Mouse (Mus musculus) heart, embryonic 12.5 days (tissue): ENCODE data around the gene Rnf144b. TPM values are rescaled to one million over a fixed set of nuclear protein-coding genes. Genes with fewer than 3 reads are reported as not detected.

Experiments used
- ATAC-seq: fragments of 200-750 bp; cut with Nextera tagmentation; 2 replicates; pipeline ENCODE4 v1.8.0; 2017; ENCODE audit warnings: moderate TSS enrichment, moderate library complexity; ENCODE audit not compliant: insufficient number of reproducible peaks, low FRiP score
- H3K27ac ChIP-seq: fragments of 300-500 bp; sonication (generic); 2 replicates; pipeline ENCODE4 v1.5.1; 2016; ENCODE audit warnings: mild to moderate bottlenecking, moderate library complexity; ENCODE audit not compliant: poor library complexity, severe bottlenecking
- H3K27me3 ChIP-seq: fragments of 300-500 bp; sonication (generic); replicated peaks from 2 replicates; pipeline ENCODE4 v1.6.1; 2016; ENCODE audit warnings: mild to moderate bottlenecking, moderate library complexity
- H3K36me3 ChIP-seq: fragments of 300-500 bp; sonication (generic); 2 replicates; pipeline ENCODE4 v1.6.1; 2016; ENCODE audit warnings: mild to moderate bottlenecking, moderate library complexity
- H3K4me1 ChIP-seq: fragments of 300-500 bp; sonication (generic); replicated peaks from 2 replicates; pipeline ENCODE4 v1.6.1; 2016; ENCODE audit warnings: mild to moderate bottlenecking
- H3K4me2 ChIP-seq: fragments of 300-500 bp; sonication (generic); 2 replicates; pipeline ENCODE4 v1.6.1; 2016; ENCODE audit warnings: mild to moderate bottlenecking, moderate library complexity
- H3K4me3 ChIP-seq: fragments of 300-500 bp; sonication (generic); 2 replicates; pipeline ENCODE4 v1.5.1; 2016; ENCODE audit warnings: mild to moderate bottlenecking
- H3K9ac ChIP-seq: fragments of 300-500 bp; sonication (generic); 2 replicates; pipeline ENCODE4 v1.6.1; 2016; ENCODE audit warnings: mild to moderate bottlenecking, moderate library complexity
- H3K9me3 ChIP-seq: fragments of 300-500 bp; sonication (generic); replicated peaks from 2 replicates; pipeline ENCODE4 v1.6.1; 2016; ENCODE audit warnings: mild to moderate bottlenecking, moderate library complexity
- WGBS: fragments of 180-500 bp; shearing (Covaris S2); methylation state at CpG from one replicate; pipeline ENCODE4 v1.1.7; 2016; 5-methylcytosine and 5-hydroxymethylcytosine counted together
- polyA plus RNA-seq: library from polyadenylated mRNA; unstranded; fragments of >200 nt; fragmentation: Nextera tagmentation; extraction: Ambion mirVana; gene quantifications from 2 replicates; pipeline ENCODE4 v1.2.1, GENCODE M21; 2016

Gene Rnf144b
- polyA plus RNA-seq, 1 experiment from 2014 or later = 1.9 TPM

DNA sequence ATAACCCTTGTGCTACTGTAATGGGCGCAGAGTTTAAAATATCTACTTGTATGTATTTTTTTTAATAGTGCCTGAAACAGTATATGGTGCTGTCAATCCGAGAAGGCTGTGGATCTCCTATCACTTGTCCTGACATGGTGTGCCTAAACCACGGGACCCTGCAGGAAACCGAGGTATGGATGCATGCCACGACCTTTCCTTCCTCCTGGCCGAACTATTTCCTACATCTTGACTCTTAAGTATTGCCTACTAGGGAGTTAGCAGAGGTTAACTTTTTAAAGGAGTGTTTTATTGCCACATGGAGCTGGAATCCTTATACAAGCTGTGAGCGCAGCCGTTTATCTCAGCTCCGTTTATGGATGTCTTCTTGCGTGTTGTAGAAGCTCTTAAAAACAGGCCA lies 98.0 kb downstream of the Rnf144b start:
- no peak for ATAC-seq
- 80% methylated on average over 10 of the region's 10 CpGs for WGBS
- H3K36me3 ChIP-seq = no peaks in the 10 kb centered on the region
- no peak overlapping the region for H3K4me2 ChIP-seq
- no peak overlapping the region for H3K4me3 ChIP-seq
- H3K4me1 ChIP-seq = peaks cover 24% of the 10 kb centered on the region
- no peak overlapping the region for H3K27ac ChIP-seq
- no peak overlapping the region for H3K9ac ChIP-seq
- no peaks in the 10 kb centered on the region for H3K9me3 ChIP-seq
- H3K27me3 ChIP-seq = no peaks in the 10 kb centered on the region

DNA sequence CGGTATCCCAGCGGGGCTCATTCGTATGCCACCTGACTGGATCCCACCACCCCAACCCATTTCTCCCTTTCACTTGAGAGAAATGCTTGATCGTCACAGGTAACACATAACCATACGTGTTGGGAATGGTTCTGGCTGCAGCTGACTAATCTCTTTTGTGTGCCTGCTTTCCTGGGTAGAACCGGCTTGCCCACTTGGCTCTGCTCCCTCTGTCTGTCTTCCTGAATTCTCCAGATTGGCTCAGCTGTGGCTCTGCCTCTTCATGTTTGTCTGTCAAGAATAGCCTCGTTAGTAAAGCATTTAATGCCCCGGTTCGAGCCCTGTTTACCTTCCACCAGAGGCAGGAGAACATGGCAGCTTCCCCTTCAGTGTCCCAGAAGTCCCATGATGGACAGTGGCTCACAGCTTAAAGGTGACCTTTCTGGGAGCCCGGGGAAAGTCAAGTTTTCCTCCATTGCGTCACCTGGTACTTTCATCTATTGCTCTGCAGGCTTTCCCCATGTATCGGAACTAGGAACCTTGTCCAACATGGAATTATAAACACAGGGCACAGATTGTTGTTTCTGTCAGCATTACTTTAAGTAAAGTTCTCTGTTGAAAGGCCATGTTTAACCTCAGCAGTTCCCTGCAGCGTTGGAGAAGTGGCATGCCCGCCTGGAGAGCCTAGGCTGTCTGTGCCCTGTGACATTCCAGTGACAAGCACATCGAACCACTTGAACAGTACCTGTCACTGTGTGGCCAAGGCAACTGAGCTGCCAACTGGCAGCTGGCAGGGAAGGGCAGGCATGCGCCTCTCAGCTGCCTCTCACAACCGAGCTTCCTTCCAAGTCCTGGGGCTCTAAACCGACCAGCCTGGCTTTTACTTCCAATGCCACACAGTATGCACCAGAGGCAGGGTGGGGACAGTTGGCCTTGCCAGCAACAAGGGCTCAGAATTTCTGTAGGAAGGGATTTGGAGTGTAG lies 101.4 kb downstream of the Rnf144b start:
- H3K36me3 ChIP-seq = no peaks in the 10 kb centered on the region
- H3K9ac ChIP-seq = no peak overlapping the region
- WGBS = 71% methylated on average over 18 of the region's 18 CpGs
- no peak overlapping the region for H3K4me3 ChIP-seq
- H3K9me3 ChIP-seq = no peaks in the 10 kb centered on the region
- ATAC-seq = no peak
- H3K27ac ChIP-seq = no peak overlapping the region
- no peaks in the 10 kb centered on the region for H3K27me3 ChIP-seq
- H3K4me2 ChIP-seq = peak overlapping the region; percentile 17; the same call in 1 of the 2 replicates
- peaks cover 16% of the 10 kb centered on the region for H3K4me1 ChIP-seq

DNA sequence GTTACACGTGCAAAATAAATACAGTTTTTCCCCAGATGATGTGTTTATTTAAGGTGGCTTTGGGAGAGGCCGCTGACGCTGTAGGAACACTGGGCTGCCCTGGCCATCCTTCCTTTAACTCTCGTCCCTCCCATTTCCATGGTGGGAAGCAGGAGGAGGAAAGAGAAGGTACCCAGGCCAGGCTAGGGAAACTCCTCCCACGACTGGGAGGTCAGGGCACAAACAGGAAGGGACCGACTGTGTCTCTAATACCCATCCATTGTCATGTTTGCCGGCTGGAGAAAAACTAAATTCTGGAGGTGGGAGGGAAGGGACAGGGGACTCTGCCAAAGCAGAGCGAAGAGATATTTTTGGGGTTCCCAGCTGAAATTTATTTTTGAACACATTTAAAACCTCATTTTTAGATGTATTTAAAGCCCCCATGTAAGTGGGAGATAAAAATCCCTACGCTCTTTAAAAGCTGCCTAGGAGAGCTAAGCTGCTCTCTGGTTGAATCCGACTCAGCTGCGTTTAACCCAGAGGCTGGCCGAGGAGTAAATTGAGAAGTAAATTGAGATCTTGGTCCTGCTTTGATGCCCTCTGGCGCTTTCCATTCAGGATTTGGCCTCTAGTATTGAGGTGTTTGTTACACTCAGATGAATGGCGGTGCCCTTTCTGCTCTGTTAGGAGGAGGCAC lies 102.3 kb downstream of the Rnf144b start:
- H3K9me3 ChIP-seq = no peaks in the 10 kb centered on the region
- no peak for ATAC-seq
- H3K27ac ChIP-seq = no peak overlapping the region
- H3K4me2 ChIP-seq = peak overlapping the region; percentile 17; the same call in 1 of the 2 replicates
- no peaks in the 10 kb centered on the region for H3K27me3 ChIP-seq
- H3K4me3 ChIP-seq = no peak overlapping the region
- H3K4me1 ChIP-seq = peaks cover 16% of the 10 kb centered on the region
- no peaks in the 10 kb centered on the region for H3K36me3 ChIP-seq
- no peak overlapping the region for H3K9ac ChIP-seq
- WGBS = 30% methylated on average over 14 of the region's 14 CpGs

DNA sequence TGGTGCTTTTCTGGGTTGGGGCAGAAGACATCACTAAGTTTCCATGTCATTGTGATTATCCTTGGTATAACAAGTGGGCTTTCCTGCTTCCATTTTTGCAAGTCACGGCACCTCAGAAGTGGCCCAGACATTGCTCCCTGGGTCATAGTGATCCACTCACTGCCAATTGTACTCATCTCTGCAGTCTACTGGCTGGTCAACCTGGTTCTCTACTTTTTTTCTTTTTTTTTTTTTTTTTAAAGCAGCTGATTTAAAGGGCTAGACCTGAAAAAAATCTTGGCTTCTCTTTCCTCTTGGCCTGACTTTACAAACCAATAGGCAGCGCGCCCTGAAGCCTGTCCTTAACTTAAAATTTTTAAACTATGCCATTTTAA lies 102.9 kb downstream of the Rnf144b start:
- Histone ChIP-seq H3K27me3 (no peaks in the 10 kb centered on the region), H3K9me3 (no peaks in the 10 kb centered on the region), H3K4me2 (no peak overlapping the region), H3K9ac (no peak overlapping the region), H3K27ac (no peak overlapping the region), H3K4me3 (no peak overlapping the region), H3K4me1 (peaks cover 16% of the 10 kb centered on the region), H3K36me3 (no peaks in the 10 kb centered on the region)
- no peak for ATAC-seq
- 85% methylated on average over 3 of the region's 3 CpGs for WGBS

DNA sequence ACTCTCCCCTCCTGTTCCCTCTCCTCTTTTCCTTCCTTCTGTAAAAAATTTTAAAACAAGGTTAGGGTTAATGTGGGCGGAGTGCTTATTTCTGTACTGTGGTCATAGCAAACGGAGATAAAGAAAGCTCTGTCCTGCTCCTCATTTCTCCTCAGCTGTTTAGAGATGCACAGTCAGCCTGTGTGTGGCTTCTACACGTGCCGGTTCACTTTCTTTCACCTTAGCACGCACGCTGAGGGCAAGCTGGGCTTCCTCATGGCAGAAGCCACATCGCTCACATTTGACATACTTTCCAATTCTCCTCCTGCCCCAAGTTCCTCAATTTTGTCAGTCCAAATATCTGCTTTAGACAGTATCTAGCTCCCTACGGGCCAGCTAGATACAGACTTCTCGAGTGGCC lies 103.3 kb downstream of the Rnf144b start:
- Histone ChIP-seq H3K9me3 (no peaks in the 10 kb centered on the region), H3K9ac (no peak overlapping the region), H3K4me1 (peaks cover 16% of the 10 kb centered on the region), H3K27me3 (no peaks in the 10 kb centered on the region), H3K36me3 (no peaks in the 10 kb centered on the region), H3K27ac (no peak overlapping the region), H3K4me2 (no peak overlapping the region), H3K4me3 (no peak overlapping the region)
- no peak for ATAC-seq
- 75% methylated on average over 9 of the region's 9 CpGs for WGBS

DNA sequence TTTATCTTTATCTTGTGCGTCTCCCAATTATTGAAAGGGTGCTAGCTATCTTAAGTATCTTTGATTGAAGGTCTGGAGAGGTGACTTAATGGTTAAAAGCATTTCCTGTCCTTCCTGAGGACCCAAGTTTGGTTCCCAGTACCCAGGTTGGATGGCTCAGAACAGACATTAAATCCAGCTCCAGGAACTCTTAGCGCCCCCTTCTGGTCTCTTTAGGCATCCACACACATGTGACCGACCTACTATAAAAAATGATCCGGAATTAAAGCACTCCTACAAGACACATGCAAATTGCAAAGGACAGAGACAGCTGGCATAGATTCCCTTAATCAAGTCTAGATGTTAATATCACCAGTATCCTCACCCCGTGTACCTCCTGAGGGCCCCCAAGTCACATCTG lies 104.1 kb downstream of the Rnf144b start:
- WGBS = 86% methylated on average over 5 of the region's 5 CpGs
- H3K27ac ChIP-seq = no peak overlapping the region

DNA sequence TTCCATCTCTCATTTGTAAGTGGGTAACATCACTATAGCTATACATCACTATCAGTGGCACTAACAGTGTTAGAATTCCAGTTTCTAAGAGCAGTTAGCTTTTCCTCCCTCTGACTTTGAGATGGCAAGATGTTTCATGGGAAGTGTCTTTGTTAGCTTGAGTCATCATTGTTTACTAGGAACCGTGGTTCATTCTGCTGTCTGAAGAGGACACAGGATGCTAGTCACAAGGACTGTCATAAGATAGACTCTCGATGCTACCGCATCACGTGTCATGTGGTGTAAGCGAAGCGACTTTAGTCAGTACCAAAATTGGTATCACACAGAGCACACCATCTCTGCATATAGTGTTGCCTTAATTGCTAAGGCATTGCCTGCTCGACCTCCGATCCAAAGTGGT lies 105.7 kb downstream of the Rnf144b start:
- H3K4me2 ChIP-seq = no peak overlapping the region
- H3K36me3 ChIP-seq = no peaks in the 10 kb centered on the region
- ATAC-seq = no peak
- no peak overlapping the region for H3K9ac ChIP-seq
- no peaks in the 10 kb centered on the region for H3K9me3 ChIP-seq
- H3K4me3 ChIP-seq = no peak overlapping the region
- WGBS = 86% methylated on average over 8 of the region's 8 CpGs
- H3K4me1 ChIP-seq = peaks cover 16% of the 10 kb centered on the region
- H3K27me3 ChIP-seq = no peaks in the 10 kb centered on the region
- H3K27ac ChIP-seq = no peak overlapping the region

More for the DNA sequence above, 104.1 kb downstream of the Rnf144b start:
- no peak overlapping the region for H3K9ac ChIP-seq
- no peak overlapping the region for H3K4me2 ChIP-seq
- ATAC-seq = no peak
- no peaks in the 10 kb centered on the region for H3K27me3 ChIP-seq
- no peaks in the 10 kb centered on the region for H3K9me3 ChIP-seq
- peaks cover 16% of the 10 kb centered on the region for H3K4me1 ChIP-seq
- no peak overlapping the region for H3K4me3 ChIP-seq
- H3K36me3 ChIP-seq = no peaks in the 10 kb centered on the region

DNA sequence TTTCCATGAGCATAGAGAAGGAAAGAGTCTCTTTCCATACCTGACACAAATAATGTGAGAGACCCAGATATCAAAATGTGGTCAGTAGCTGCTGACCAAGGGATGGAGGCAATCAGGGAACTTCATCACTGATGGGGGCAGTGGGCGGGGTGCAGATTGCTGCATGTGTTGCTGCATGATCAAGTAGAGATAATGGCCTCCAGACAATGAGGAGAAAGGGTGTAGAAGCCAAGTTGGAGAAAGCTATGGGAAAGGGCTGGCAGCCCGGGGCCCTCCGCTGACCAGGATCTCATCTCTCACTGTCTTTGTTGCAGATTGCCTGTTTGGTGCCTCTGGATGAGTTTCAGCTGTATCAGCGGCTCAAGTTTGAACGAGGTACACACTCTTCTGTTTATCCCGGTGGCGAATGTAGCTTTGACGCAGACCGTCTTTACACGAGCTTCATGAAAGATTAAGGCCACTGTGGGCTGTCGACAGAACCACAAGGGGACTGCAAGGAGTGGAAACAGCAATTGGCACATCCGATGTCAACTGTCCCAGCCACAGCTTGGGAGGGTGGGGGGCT lies 106.3 kb downstream of the Rnf144b start:
- peaks cover 16% of the 10 kb centered on the region for H3K4me1 ChIP-seq
- H3K4me2 ChIP-seq = no peak overlapping the region
- no peak overlapping the region for H3K9ac ChIP-seq
- no peak overlapping the region for H3K4me3 ChIP-seq
- ATAC-seq = no peak
- no peaks in the 10 kb centered on the region for H3K27me3 ChIP-seq
- no peaks in the 10 kb centered on the region for H3K9me3 ChIP-seq
- no peaks in the 10 kb centered on the region for H3K36me3 ChIP-seq
- no peak overlapping the region for H3K27ac ChIP-seq
- WGBS = 67% methylated on average over 12 of the region's 12 CpGs

DNA sequence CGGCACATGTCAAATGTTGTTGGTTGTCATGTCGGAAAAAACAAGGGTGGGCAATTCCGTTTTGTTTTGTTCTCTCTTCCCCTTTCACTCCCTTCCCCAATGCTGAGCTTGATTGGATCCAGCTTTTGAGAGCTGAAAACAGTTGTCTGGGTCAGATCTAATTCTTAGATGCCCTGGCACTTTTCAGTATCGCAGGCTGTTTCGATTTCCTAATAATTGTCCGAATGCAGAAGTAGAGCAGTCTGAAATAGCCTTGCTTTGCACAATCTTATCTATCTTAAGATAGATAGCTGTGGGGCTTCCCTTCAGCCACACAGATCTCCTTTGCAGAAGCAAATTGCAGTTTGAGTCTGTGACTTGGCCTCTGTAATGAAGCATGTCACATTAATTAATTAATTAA lies 109.7 kb downstream of the Rnf144b start:
- 87% methylated on average over 6 of the region's 6 CpGs for WGBS
- H3K4me2 ChIP-seq = no peak overlapping the region
- H3K9ac ChIP-seq = no peak overlapping the region
- no peaks in the 10 kb centered on the region for H3K36me3 ChIP-seq
- no peak overlapping the region for H3K4me3 ChIP-seq
- no peaks in the 10 kb centered on the region for H3K9me3 ChIP-seq
- no peak overlapping the region for H3K27ac ChIP-seq
- ATAC-seq = no peak
- H3K27me3 ChIP-seq = no peaks in the 10 kb centered on the region
- H3K4me1 ChIP-seq = peaks cover 10% of the 10 kb centered on the region

DNA sequence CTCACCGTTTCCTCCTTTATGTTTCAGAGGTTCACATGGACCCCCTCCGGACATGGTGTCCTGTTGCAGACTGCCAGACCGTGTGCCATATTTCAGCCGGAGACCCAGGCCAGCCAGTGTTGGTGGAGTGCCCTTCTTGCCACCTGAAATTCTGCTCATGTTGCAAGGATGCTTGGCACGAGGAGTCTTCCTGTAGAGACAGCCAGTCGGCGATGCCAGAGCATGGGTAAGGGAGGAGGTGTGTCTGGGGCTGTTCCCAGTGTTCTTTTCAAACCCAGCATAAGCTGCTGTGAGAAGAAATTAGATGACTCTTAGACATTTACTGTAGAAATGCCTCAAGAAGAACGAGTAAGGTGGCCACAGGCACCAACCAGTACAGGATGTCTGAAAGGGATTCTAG lies 114.9 kb downstream of the Rnf144b start:
- ATAC-seq = no peak
- Histone ChIP-seq H3K36me3 (no peaks in the 10 kb centered on the region; the same call in 1 of the 2 replicates), H3K27me3 (no peaks in the 10 kb centered on the region), H3K9ac (no peak overlapping the region), H3K4me2 (no peak overlapping the region), H3K4me3 (no peak overlapping the region), H3K4me1 (peaks cover 10% of the 10 kb centered on the region), H3K9me3 (no peaks in the 10 kb centered on the region), H3K27ac (no peak overlapping the region)
- 81% methylated on average over 8 of the region's 8 CpGs for WGBS

DNA sequence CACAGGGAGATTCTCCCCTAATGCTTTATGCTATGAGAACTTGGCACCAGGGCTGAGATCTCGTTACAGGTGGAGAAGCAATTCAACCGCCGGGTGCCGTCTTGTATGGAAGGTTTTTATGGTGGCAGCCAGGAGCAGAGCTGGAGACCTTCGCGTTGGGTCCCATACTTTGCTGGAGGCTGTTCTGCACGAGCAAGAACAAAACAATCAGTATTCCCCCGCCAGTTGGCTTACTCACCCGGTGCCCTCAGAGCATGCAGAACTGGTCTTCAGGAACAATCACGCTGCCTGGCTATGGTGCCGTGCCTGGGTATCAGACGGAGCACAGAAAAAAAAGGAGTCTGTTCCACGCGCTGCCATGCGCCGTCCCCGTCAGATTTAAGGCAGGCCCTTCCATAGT lies 115.7 kb downstream of the Rnf144b start:
- no peak overlapping the region for H3K27ac ChIP-seq
- H3K36me3 ChIP-seq = no peaks in the 10 kb centered on the region; the same call in 1 of the 2 replicates
- no peak overlapping the region for H3K4me3 ChIP-seq
- H3K27me3 ChIP-seq = no peaks in the 10 kb centered on the region
- WGBS = 82% methylated on average over 17 of the region's 17 CpGs
- H3K9ac ChIP-seq = no peak overlapping the region
- H3K9me3 ChIP-seq = no peaks in the 10 kb centered on the region
- no peak overlapping the region for H3K4me2 ChIP-seq
- ATAC-seq = no peak
- H3K4me1 ChIP-seq = peaks cover 10% of the 10 kb centered on the region
